Mouse (Mus musculus): Measurements from ENCODE around the gene Scaper. TPM values are rescaled to one million over a fixed set of nuclear protein-coding genes. Genes with fewer than 3 reads are reported as not detected.

Scaper gene
- 8.1 and 8.3 TPM in 2 replicates for polyA plus RNA-seq (2015; fragmentation: Nextera tagmentation; extraction: Ambion mirVana)

GRCm38 (mm10) chr9:55937664-55938617 is at the start of gene Scaper:
TSS of gene Scaper (minus strand) at chr9:55938119.
- Histone ChIP-seq H3K27ac (ENCODE audit: low read length) (peak within 1 kb of the TSS; percentile 89), H3K9me3 (replicated peaks; ENCODE audit: control insufficient read depth, low read length) (no peaks in the 10 kb centered on the region), H3K36me3 (ENCODE audit: control insufficient read depth, insufficient read depth) (no peaks in the 10 kb centered on the region), H3K4me1 (ENCODE audit: control insufficient read depth, insufficient read depth, low read length) (peaks cover 6% of the 10 kb centered on the region; the same call in 1 of the 2 replicates), H3K27me3 (ENCODE audit: control insufficient read depth, insufficient read depth, low read length) (no peaks in the 10 kb centered on the region), H3K9ac (ENCODE audit: low read length) (peak within 1 kb of the TSS; percentile 97), H3K4me3 (ENCODE audit: low read length) (peak within 1 kb of the TSS; percentile 92), H3K4me2 (ENCODE audit: low read depth, low read length) (peak within 1 kb of the TSS; percentile 81)
- under 1% methylated on average over 55 of the region's 60 CpGs for WGBS
- peak; percentile 98 for ATAC-seq (replicated peaks; ENCODE audit: extremely low read depth, insufficient read depth, low FRiP score)

DNA sequence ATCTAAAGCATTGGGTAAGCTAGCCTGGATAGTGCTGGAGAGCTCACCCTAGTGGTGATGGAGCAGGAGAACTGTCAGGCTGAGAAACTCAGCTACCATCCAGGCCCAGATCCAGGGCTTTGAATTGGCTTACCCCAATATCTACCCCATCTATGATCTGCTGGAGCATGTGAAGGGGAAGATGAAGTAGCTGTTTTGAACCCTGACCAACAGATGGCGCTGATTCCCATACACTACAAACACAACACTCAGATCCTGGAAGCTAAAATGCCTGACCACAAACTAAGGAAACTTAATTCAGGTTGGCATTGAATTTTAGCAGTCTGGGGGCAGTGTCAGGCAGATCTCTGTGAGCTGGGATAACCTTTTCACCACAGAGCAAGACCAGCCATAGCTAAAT is 8.9 kb upstream of the Scaper start:
- no peak for ATAC-seq (replicated peaks; ENCODE audit: extremely low read depth, insufficient read depth, low FRiP score)
- H3K36me3 ChIP-seq (ENCODE audit: control insufficient read depth, insufficient read depth): no peaks in the 10 kb centered on the region
- H3K9me3 ChIP-seq (replicated peaks; ENCODE audit: control insufficient read depth, low read length): no peaks in the 10 kb centered on the region
- WGBS: 4% methylated on average over 1 of the region's 1 CpGs
- no peaks in the 10 kb centered on the region for H3K27me3 ChIP-seq (ENCODE audit: control insufficient read depth, insufficient read depth, low read length)
- H3K9ac ChIP-seq (ENCODE audit: low read length): no peak overlapping the region
- H3K4me1 ChIP-seq (ENCODE audit: control insufficient read depth, insufficient read depth, low read length): no peaks in the 10 kb centered on the region
- no peak overlapping the region for H3K4me3 ChIP-seq (ENCODE audit: low read length)
- no peak overlapping the region for H3K4me2 ChIP-seq (ENCODE audit: low read depth, low read length)
- no peak overlapping the region for H3K27ac ChIP-seq (ENCODE audit: low read length)

GRCm38 (mm10) chr9:55941356-55941755 is 3.4 kb upstream of the Scaper start:
- H3K36me3 ChIP-seq (ENCODE audit: control insufficient read depth, insufficient read depth): no peaks in the 10 kb centered on the region
- no peak for ATAC-seq (replicated peaks; ENCODE audit: extremely low read depth, insufficient read depth, low FRiP score)
- no peaks in the 10 kb centered on the region for H3K9me3 ChIP-seq (replicated peaks; ENCODE audit: control insufficient read depth, low read length)
- no peak overlapping the region for H3K4me3 ChIP-seq (ENCODE audit: low read length)
- no peaks in the 10 kb centered on the region for H3K27me3 ChIP-seq (ENCODE audit: control insufficient read depth, insufficient read depth, low read length)
- H3K4me1 ChIP-seq (ENCODE audit: control insufficient read depth, insufficient read depth, low read length): peaks cover 6% of the 10 kb centered on the region; the same call in 1 of the 2 replicates
- H3K27ac ChIP-seq (ENCODE audit: low read length): no peak overlapping the region
- H3K9ac ChIP-seq (ENCODE audit: low read length): no peak overlapping the region
- no peak overlapping the region for H3K4me2 ChIP-seq (ENCODE audit: low read depth, low read length)

DNA sequence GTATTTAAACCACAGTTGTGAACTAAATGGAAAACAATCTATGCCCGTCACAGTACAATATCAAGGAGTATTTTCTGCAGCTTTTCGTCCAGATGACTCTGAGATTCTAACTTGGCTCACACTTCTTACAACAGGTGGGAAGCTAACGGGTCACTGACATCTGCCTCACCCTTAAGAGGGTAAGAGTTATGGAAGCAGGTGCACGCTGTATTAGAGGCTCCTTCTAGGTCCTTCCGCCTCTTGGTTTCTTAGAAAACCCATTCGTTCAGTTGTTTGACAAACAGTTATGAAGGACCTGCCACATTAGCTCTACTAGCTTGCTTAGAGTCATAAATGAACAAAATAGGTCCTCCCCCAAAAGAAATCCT is 683 bp upstream of the Scaper start:
- ATAC-seq (replicated peaks; ENCODE audit: extremely low read depth, insufficient read depth, low FRiP score): no peak
- Histone ChIP-seq H3K36me3 (ENCODE audit: control insufficient read depth, insufficient read depth) (no peaks in the 10 kb centered on the region), H3K27ac (ENCODE audit: low read length) (peak overlapping the region; percentile 89), H3K4me2 (ENCODE audit: low read depth, low read length) (peak overlapping the region; percentile 81), H3K4me3 (ENCODE audit: low read length) (peak overlapping the region; percentile 92), H3K4me1 (ENCODE audit: control insufficient read depth, insufficient read depth, low read length) (peaks cover 6% of the 10 kb centered on the region; the same call in 1 of the 2 replicates), H3K9me3 (replicated peaks; ENCODE audit: control insufficient read depth, low read length) (no peaks in the 10 kb centered on the region), H3K27me3 (ENCODE audit: control insufficient read depth, insufficient read depth, low read length) (no peaks in the 10 kb centered on the region), H3K9ac (ENCODE audit: low read length) (peak overlapping the region; percentile 97)
- WGBS: 41% methylated on average over 6 of the region's 6 CpGs

- H3K27ac ChIP-seq (ENCODE audit: low read length): peak overlapping the region; percentile 89
- peak overlapping the region; percentile 81 for H3K4me2 ChIP-seq (ENCODE audit: low read depth, low read length)
- peak overlapping the region; percentile 97 for H3K9ac ChIP-seq (ENCODE audit: low read length)
- peak overlapping the region; percentile 92 for H3K4me3 ChIP-seq (ENCODE audit: low read length)
- ATAC-seq (replicated peaks; ENCODE audit: extremely low read depth, insufficient read depth, low FRiP score): no peak
- H3K36me3 ChIP-seq (ENCODE audit: control insufficient read depth, insufficient read depth): no peaks in the 10 kb centered on the region
- H3K9me3 ChIP-seq (replicated peaks; ENCODE audit: control insufficient read depth, low read length): no peaks in the 10 kb centered on the region
- peaks cover 6% of the 10 kb centered on the region; the same call in 1 of the 2 replicates for H3K4me1 ChIP-seq (ENCODE audit: control insufficient read depth, insufficient read depth, low read length)
- H3K27me3 ChIP-seq (ENCODE audit: control insufficient read depth, insufficient read depth, low read length): no peaks in the 10 kb centered on the region
- 44% methylated on average over 5 of the region's 5 CpGs for WGBS
Measured at GRCm38 (mm10) chr9:55937224-55937663, 675 bp downstream of the Scaper start.

GRCm38 (mm10) chr9:55932482-55932881 is 5.4 kb downstream of the Scaper start:
- no peak overlapping the region for H3K4me2 ChIP-seq (ENCODE audit: low read depth, low read length)
- 57% methylated on average over 1 of the region's 1 CpGs for WGBS
- no peak overlapping the region for H3K4me3 ChIP-seq (ENCODE audit: low read length)
- peaks cover 2% of the 10 kb centered on the region; the same call in 1 of the 2 replicates for H3K4me1 ChIP-seq (ENCODE audit: control insufficient read depth, insufficient read depth, low read length)
- no peak overlapping the region for H3K9ac ChIP-seq (ENCODE audit: low read length)
- no peak overlapping the region for H3K27ac ChIP-seq (ENCODE audit: low read length)
- H3K9me3 ChIP-seq (replicated peaks; ENCODE audit: control insufficient read depth, low read length): no peaks in the 10 kb centered on the region
- ATAC-seq (replicated peaks; ENCODE audit: extremely low read depth, insufficient read depth, low FRiP score): no peak
- H3K27me3 ChIP-seq (ENCODE audit: control insufficient read depth, insufficient read depth, low read length): no peaks in the 10 kb centered on the region
- no peaks in the 10 kb centered on the region for H3K36me3 ChIP-seq (ENCODE audit: control insufficient read depth, insufficient read depth)

DNA sequence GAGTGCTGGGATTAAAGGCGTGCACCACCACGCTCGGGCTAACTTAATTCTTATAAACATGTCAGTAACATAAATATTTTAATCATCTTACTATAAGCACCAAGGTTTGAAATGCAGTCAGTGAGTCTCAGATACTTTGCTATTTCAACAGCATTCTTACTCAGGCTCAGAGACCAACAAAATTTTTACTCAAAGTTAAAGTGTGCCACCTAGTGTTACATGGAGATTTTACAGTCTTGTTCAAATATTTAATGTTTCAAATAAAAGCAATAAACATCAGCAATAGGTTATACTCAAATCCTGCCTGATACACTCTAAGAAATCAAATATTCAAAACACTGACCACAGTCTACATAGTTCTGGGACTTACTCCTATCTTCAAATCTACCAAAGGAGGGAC is 19.3 kb downstream of the Scaper start:
- no peak for ATAC-seq (replicated peaks; ENCODE audit: extremely low read depth, insufficient read depth, low FRiP score)
- WGBS: 63% methylated on average over 3 of the region's 3 CpGs

GRCm38 (mm10) chr9:55916751-55917150 is 21.2 kb downstream of the Scaper start:
- no peak overlapping the region for H3K9ac ChIP-seq (ENCODE audit: low read length)
- H3K27me3 ChIP-seq (ENCODE audit: control insufficient read depth, insufficient read depth, low read length): no peaks in the 10 kb centered on the region
- no peak for ATAC-seq (replicated peaks; ENCODE audit: extremely low read depth, insufficient read depth, low FRiP score)
- no peaks in the 10 kb centered on the region for H3K4me1 ChIP-seq (ENCODE audit: control insufficient read depth, insufficient read depth, low read length)
- no peak overlapping the region for H3K4me3 ChIP-seq (ENCODE audit: low read length)
- H3K27ac ChIP-seq (ENCODE audit: low read length): no peak overlapping the region
- no peaks in the 10 kb centered on the region for H3K36me3 ChIP-seq (ENCODE audit: control insufficient read depth, insufficient read depth)
- no peak overlapping the region for H3K4me2 ChIP-seq (ENCODE audit: low read depth, low read length)
- H3K9me3 ChIP-seq (replicated peaks; ENCODE audit: control insufficient read depth, low read length): no peaks in the 10 kb centered on the region

More for the DNA sequence above, 19.3 kb downstream of the Scaper start:
- Histone ChIP-seq H3K4me1 (ENCODE audit: control insufficient read depth, insufficient read depth, low read length) (no peaks in the 10 kb centered on the region), H3K9me3 (replicated peaks; ENCODE audit: control insufficient read depth, low read length) (no peaks in the 10 kb centered on the region), H3K4me2 (ENCODE audit: low read depth, low read length) (no peak overlapping the region), H3K27me3 (ENCODE audit: control insufficient read depth, insufficient read depth, low read length) (no peaks in the 10 kb centered on the region), H3K9ac (ENCODE audit: low read length) (no peak overlapping the region), H3K27ac (ENCODE audit: low read length) (no peak overlapping the region), H3K36me3 (ENCODE audit: control insufficient read depth, insufficient read depth) (no peaks in the 10 kb centered on the region), H3K4me3 (ENCODE audit: low read length) (no peak overlapping the region)

- no peak overlapping the region for H3K4me2 ChIP-seq (ENCODE audit: low read depth, low read length)
- no peak for ATAC-seq (replicated peaks; ENCODE audit: extremely low read depth, insufficient read depth, low FRiP score)
- peaks cover 3% of the 10 kb centered on the region; the same call in 1 of the 2 replicates for H3K36me3 ChIP-seq (ENCODE audit: control insufficient read depth, insufficient read depth)
- H3K4me1 ChIP-seq (ENCODE audit: control insufficient read depth, insufficient read depth, low read length): no peaks in the 10 kb centered on the region
- 92% methylated on average over 2 of the region's 2 CpGs for WGBS
- no peak overlapping the region for H3K27ac ChIP-seq (ENCODE audit: low read length)
- no peaks in the 10 kb centered on the region for H3K9me3 ChIP-seq (replicated peaks; ENCODE audit: control insufficient read depth, low read length)
- H3K4me3 ChIP-seq (ENCODE audit: low read length): no peak overlapping the region
- no peaks in the 10 kb centered on the region for H3K27me3 ChIP-seq (ENCODE audit: control insufficient read depth, insufficient read depth, low read length)
- H3K9ac ChIP-seq (ENCODE audit: low read length): no peak overlapping the region
Measured at GRCm38 (mm10) chr9:55911481-55911880, 26.4 kb downstream of the Scaper start.

All from heart, embryonic 16.5 days (tissue).